Mouse (Mus musculus): ENCODE results near the gene Stx1b. TPM values are rescaled to one million over a fixed set of nuclear protein-coding genes. Genes with fewer than 3 reads are reported as not detected.

Gene Stx1b
- 0.03 and 0.11 TPM in 2 replicates for polyA plus RNA-seq (2012; ENCODE audit: low replicate concordance)

DNA sequence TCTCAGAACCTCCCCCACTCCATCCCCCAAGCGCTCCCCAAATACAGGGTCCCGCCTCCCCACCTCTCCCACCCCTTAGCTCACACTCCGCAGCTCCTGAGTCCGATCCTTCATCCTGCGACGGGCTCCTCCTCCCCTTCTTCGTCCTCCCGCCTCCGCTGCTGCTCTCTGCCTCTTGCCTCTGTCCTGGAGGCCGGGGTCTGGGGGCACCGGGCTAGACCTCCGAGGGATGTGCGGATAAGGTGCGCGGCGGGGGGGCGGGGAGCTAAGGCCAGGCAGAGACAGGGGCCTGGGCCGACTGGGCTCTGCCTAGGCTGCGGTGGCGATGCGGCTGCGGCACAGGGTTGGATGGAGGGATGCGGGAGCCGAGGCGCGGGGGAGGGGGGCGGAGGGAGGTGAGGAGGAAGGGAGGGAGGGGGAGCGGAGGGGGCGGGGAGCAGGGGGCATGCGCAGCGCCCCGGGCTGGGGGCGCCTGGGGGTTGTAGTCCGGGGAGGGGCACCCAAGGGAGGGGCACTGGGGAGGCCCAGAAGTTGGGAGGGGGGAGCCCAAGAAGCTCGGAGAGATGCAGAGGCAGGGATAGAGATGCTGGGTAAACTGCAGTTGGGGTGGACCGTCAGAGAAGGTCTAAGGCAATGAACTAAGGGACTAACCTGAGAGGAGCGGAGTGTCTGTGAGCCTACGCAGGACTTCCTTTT, at the start of gene Stx1b, which contains the start of gene Stx4a:
Stx1b (minus strand) TSS at position 374 of the 696 bp plus-strand sequence.
Stx4a (plus strand) TSS at position 119 of the 696 bp plus-strand sequence.

DNA sequence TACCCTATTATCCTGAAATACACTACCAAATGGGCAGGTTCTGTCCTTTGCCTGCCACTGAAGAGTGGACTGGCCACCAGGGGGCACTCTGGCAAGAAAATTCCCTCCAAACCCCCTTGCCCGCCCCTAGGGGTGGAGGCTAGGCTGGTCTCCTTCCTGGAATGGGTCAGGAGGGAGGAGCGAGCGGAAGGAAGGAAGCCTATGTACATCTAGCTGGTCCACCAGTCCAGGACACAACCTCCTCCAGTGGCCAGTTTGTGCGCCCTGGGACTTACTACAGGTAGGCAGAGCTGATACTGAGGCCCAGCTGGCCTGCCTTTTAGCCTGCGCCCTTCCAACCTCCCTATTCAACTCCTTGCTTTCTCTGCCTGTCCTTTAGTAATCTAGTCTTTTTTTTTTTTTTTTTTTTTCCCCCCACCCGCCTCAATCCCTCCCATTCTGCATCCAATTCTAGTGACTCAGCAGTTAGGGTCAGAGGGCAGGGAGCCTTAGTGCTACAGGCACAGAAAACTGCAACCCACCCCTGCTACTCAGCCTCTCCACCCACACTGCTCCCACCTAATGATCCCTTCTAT, 23.8 kb downstream of the Stx1b start, which contains the start of gene Hsd3b7:
Hsd3b7 (plus strand) TSS at position 170 of the 575 bp plus-strand sequence.

GRCm38 (mm10) chr7:127785308-127785707, 39.0 kb downstream of the Stx1b start, which contains the start of gene Gm49388:
Gene Gm49388, plus strand, starts transcription at chr7:127785608.

GRCm38 (mm10) chr7:127776426-127776825, 47.9 kb downstream of the Stx1b start, which contains the start of gene Setd1a:
Gene Setd1a, plus strand, starts transcription at chr7:127776670.

DNA sequence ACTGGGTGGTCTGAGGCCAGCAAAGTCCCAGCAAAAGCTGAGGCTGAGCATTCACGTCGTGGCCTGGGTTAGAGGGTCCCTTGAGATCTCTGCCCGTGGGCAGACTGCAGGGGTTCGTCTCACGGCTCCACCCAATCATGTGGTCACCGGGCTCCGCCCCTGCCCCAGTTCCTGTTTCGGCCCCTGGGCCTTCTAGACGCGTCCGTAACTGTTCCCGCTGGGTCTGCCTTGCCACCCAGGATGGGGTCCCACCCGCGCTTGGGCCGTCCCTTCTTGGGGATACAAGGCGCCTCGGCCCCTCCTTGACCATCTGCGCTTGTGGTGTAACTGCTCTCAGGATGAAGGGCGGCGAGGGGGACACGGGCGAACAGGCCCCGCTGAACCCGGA, 54.7 kb downstream of the Stx1b start, which contains the start of gene Orai3:
Orai3 (plus strand) TSS at position 165 of the 388 bp plus-strand sequence.

Other genes starting within 250 kb of the Stx1b start
- 2.1 and 3.3 TPM in 2 replicates for gene Ccdc189, start 236.0 kb downstream of the Stx1b start, polyA plus RNA-seq (2012; ENCODE audit: low replicate concordance)
- gene Rnf40, start 235.8 kb downstream of the Stx1b start, polyA plus RNA-seq (2012; ENCODE audit: low replicate concordance): 49.1 and 52.5 TPM in 2 replicates
- 11.0 and 18.9 TPM in 2 replicates for gene Zfp629, start 208.8 kb downstream of the Stx1b start, polyA plus RNA-seq (2012; ENCODE audit: low replicate concordance)
- gene Bcl7c, start 115.6 kb downstream of the Stx1b start, polyA plus RNA-seq (2012; ENCODE audit: low replicate concordance): 238 and 564 TPM in 2 replicates
- 0.25 TPM in 1 of 2 replicates, not detected in the other for gene Ctf1, start 111.8 kb downstream of the Stx1b start, polyA plus RNA-seq (2012; ENCODE audit: low replicate concordance)
- gene Ctf2, start 92.4 kb downstream of the Stx1b start, polyA plus RNA-seq (2012; ENCODE audit: low replicate concordance): not detected in 2 replicates
- 26.7 and 56.3 TPM in 2 replicates for gene Fbxl19, start 80.0 kb downstream of the Stx1b start, polyA plus RNA-seq (2012; ENCODE audit: low replicate concordance)
- 46.3 and 124 TPM in 2 replicates for gene Orai3, start 54.7 kb downstream of the Stx1b start, polyA plus RNA-seq (2012; ENCODE audit: low replicate concordance)
- gene Setd1a, start 47.9 kb downstream of the Stx1b start, polyA plus RNA-seq (2012; ENCODE audit: low replicate concordance): 61.8 and 82.0 TPM in 2 replicates
- gene Gm49388, start 38.9 kb downstream of the Stx1b start, polyA plus RNA-seq (2012; ENCODE audit: low replicate concordance): 7.0 TPM in 1 of 2 replicates, not detected in the other
- 0.94 and 7.6 TPM in 2 replicates for gene Hsd3b7, start 23.9 kb downstream of the Stx1b start, polyA plus RNA-seq (2012; ENCODE audit: low replicate concordance)
- 86.0 and 101 TPM in 2 replicates for gene Stx4a, start 255 bp downstream of the Stx1b start, polyA plus RNA-seq (2012; ENCODE audit: low replicate concordance)
- 33.7 and 53.9 TPM in 2 replicates for gene Zfp646, start 51.7 kb upstream of the Stx1b start, polyA plus RNA-seq (2012; ENCODE audit: low replicate concordance)
- gene Zfp668, start 52.3 kb upstream of the Stx1b start, polyA plus RNA-seq (2012; ENCODE audit: low replicate concordance): 25.3 and 26.3 TPM in 2 replicates
- gene Prss53, start 66.4 kb upstream of the Stx1b start, polyA plus RNA-seq (2012; ENCODE audit: low replicate concordance): 0.82 and 1.2 TPM in 2 replicates
- not detected in 2 replicates for gene Gm21974, start 70.9 kb upstream of the Stx1b start, polyA plus RNA-seq (2012; ENCODE audit: low replicate concordance)
- 7.0 and 14.6 TPM in 2 replicates for gene Vkorc1, start 71.1 kb upstream of the Stx1b start, polyA plus RNA-seq (2012; ENCODE audit: low replicate concordance)
- 76.6 and 120 TPM in 2 replicates for gene Bckdk, start 79.5 kb upstream of the Stx1b start, polyA plus RNA-seq (2012; ENCODE audit: low replicate concordance)
- 5.5 and 8.5 TPM in 2 replicates for gene Kat8, start 88.0 kb upstream of the Stx1b start, polyA plus RNA-seq (2012; ENCODE audit: low replicate concordance)
- gene Prss8, start 105.6 kb upstream of the Stx1b start, polyA plus RNA-seq (2012; ENCODE audit: low replicate concordance): 0.07 and 0.15 TPM in 2 replicates
- gene Prss36, start 122.2 kb upstream of the Stx1b start, polyA plus RNA-seq (2012; ENCODE audit: low replicate concordance): 3.6 and 6.7 TPM in 2 replicates
- 277 and 346 TPM in 2 replicates for gene Fus, start 142.9 kb upstream of the Stx1b start, polyA plus RNA-seq (2012; ENCODE audit: low replicate concordance)
- 8.6 and 9.0 TPM in 2 replicates for gene Pycard, start 169.3 kb upstream of the Stx1b start, polyA plus RNA-seq (2012; ENCODE audit: low replicate concordance)
- gene Trim72, start 179.4 kb upstream of the Stx1b start, polyA plus RNA-seq (2012; ENCODE audit: low replicate concordance): 0.35 and 1.2 TPM in 2 replicates
- 16.1 and 24.0 TPM in 2 replicates for gene Itgam, start 238.1 kb upstream of the Stx1b start, polyA plus RNA-seq (2012; ENCODE audit: low replicate concordance)
- gene Gm49368, start 238.1 kb upstream of the Stx1b start, polyA plus RNA-seq (2012; ENCODE audit: low replicate concordance): 0.16 and 1.5 TPM in 2 replicates

Measured in hematopoietic multipotent progenitor cell, adult 10-12 weeks (in vitro differentiated cells).